Mouse (Mus musculus) testis, adult 2 months (tissue): ENCODE data around the gene Rps19bp1.

Experiments
- CTCF ChIP-seq: fragments of 200-500 bp; IDR thresholded peaks from 2 replicates; pipeline ENCODE4 v1.5.1; 2012; ENCODE audit warnings: low read depth, mild to moderate bottlenecking, inconsistent platforms, low read length, moderate library complexity; ENCODE audit not compliant: control insufficient read depth, insufficient read depth, insufficient replicate concordance
- POLR2A ChIP-seq: fragments of 200-500 bp; IDR thresholded peaks from 2 replicates; pipeline ENCODE4 v1.6.1; 2012; ENCODE audit warnings: low read depth, mild to moderate bottlenecking, inconsistent platforms, low read length, moderate library complexity; ENCODE audit not compliant: control insufficient read depth

GRCm38 (mm10) chr15:80297146-80297545, 33.0 kb upstream of the Rps19bp1 start:
- TF ChIP-seq CTCF (peak; percentile 36; the same call in 1 of the 2 replicates), POLR2A (no peak)
